ENCODE assay signal across 8 mouse cellular contexts in the genomic region with DNA sequence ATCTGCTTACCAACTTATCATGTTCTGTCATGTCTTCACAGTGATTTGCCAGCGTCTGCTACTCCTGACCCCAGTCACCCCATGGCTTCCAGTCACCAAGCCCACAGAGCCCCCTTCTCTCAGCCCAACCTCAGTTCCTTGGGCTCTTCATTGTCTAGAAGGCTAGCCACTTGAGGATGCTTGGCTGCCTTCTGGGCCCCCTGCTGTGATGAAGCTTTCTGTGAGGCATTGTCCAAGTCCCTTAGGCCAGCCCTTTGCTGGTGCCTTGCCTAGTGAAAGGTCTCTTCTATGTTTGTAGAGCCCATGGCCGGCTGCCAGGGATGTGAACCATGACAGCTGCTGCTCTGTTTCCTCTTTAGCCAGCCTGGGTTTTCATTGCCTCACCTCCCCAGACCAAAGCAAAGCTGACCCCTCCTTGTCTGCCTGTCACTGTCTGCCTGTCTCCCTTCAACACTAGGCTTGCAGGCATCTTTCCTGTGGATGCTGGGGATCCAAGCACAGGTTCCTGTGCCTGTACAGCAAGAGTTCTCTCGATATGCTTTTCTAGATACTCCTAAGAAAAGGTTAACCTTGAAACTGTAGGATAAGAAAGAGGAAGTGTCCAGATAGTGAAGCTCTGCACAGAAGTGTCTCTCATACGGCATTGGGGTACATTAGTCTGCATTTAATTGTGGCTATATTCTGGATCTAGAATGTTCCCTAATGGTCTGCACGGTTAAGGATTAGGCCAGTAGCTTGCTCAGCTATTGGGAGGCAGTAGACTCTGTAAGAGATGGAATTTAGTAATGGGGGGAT.
DNase-seq lines count a peak whose midpoint lies in the region; ATAC-seq and TF ChIP-seq lines count a peak whose summit lies in the region.

No protein-coding gene starts in this region.

- no peak overlapping the region for H3K4me2 ChIP-seq in heart, embryonic 11.5 days
- H3K4me2 ChIP-seq in intestine, embryonic 16.5 days (ENCODE audit: low read depth, low read length): no peak overlapping the region
- no peak overlapping the region for H3K4me2 ChIP-seq in lung, embryonic 14.5 days

- no peak for ATAC-seq in heart, embryonic 11.5 days (replicated peaks; ENCODE audit: insufficient number of reproducible peaks, low FRiP score, low TSS enrichment)
- peak; percentile 58; the same call in 1 of the 2 replicates for ATAC-seq in intestine, embryonic 16.5 days
- peak; percentile 95 for ATAC-seq in lung, embryonic 14.5 days (ENCODE audit: insufficient read depth)

- WGBS in heart, embryonic 11.5 days (ENCODE audit: insufficient replicate concordance): 51% methylated on average over 5 of the region's 5 CpGs
- WGBS in intestine, embryonic 16.5 days: 47% methylated on average over 5 of the region's 5 CpGs
- WGBS in lung, embryonic 14.5 days: 42% methylated on average over 5 of the region's 5 CpGs

- peaks cover 6% of the 10 kb centered on the region for H3K4me1 ChIP-seq in heart, embryonic 11.5 days (ENCODE audit: control insufficient read depth, insufficient read depth, low read length)
- H3K4me1 ChIP-seq in intestine, embryonic 16.5 days (ENCODE audit: control insufficient read depth, insufficient read depth, low read length): no peaks in the 10 kb centered on the region
- H3K4me1 ChIP-seq in lung, embryonic 14.5 days (ENCODE audit: insufficient read depth): peaks cover 9% of the 10 kb centered on the region; the same call in 1 of the 2 replicates

- no peaks in the 10 kb centered on the region for H3K9me3 ChIP-seq in heart, embryonic 11.5 days (replicated peaks; ENCODE audit: control insufficient read depth, low read length)
- H3K9me3 ChIP-seq in intestine, embryonic 16.5 days (ENCODE audit: control insufficient read depth, low read length): no peaks in the 10 kb centered on the region
- no peaks in the 10 kb centered on the region for H3K9me3 ChIP-seq in lung, embryonic 14.5 days (ENCODE audit: low read depth, low read length)

- no peak overlapping the region for H3K27ac ChIP-seq in heart, embryonic 11.5 days (ENCODE audit: low read depth, low read length)
- peak overlapping the region; percentile 21; the same call in 1 of the 2 replicates for H3K27ac ChIP-seq in intestine, embryonic 16.5 days (ENCODE audit: low read length)
- peak overlapping the region; percentile 24; the same call in 1 of the 2 replicates for H3K27ac ChIP-seq in lung, embryonic 14.5 days (ENCODE audit: low read depth)

- TF ChIP-seq POLR2A in brain, embryonic 14.5 days (IDR thresholded peaks at IDR 0.05; ENCODE audit: borderline replicate concordance, extremely low read depth, insufficient read depth, insufficient read length, poor library complexity, severe bottlenecking): no peak

- no peak for TF ChIP-seq CTCF in brain, embryonic 14.5 days (IDR thresholded peaks at IDR 0.05; ENCODE audit: borderline replicate concordance, extremely low read depth, insufficient read depth, insufficient read length)
- no peak for TF ChIP-seq CTCF in lung, embryonic 14.5 days (IDR thresholded peaks at IDR 0.05; ENCODE audit: low read depth)

- no peak overlapping the region for H3K9ac ChIP-seq in heart, embryonic 11.5 days (ENCODE audit: low read depth, low read length)
- no peak overlapping the region for H3K9ac ChIP-seq in intestine, embryonic 16.5 days (ENCODE audit: low read depth, low read length)
- H3K9ac ChIP-seq in lung, embryonic 14.5 days: no peak overlapping the region

- DNase-seq in heart, adult 11 months: peak; percentile 96
- peak; percentile 73 for DNase-seq in brain, embryonic 14.5 days (ENCODE audit: low read depth)
- peak; percentile 53 for DNase-seq in gastrocnemius, postnatal 25 days
- DNase-seq in lung, embryonic 14.5 days: peak; percentile 95
- DNase-seq in right cerebral cortex, postnatal 25 days: peak; percentile 17
- no peak for DNase-seq in embryo, embryonic 11 days

- no peaks in the 10 kb centered on the region for H3K36me3 ChIP-seq in heart, embryonic 11.5 days (ENCODE audit: control insufficient read depth, insufficient read depth, low read length)
- H3K36me3 ChIP-seq in intestine, embryonic 16.5 days (ENCODE audit: control insufficient read depth, insufficient read depth, low read length): no peaks in the 10 kb centered on the region
- H3K36me3 ChIP-seq in lung, embryonic 14.5 days (ENCODE audit: insufficient read depth): no peaks in the 10 kb centered on the region

- H3K27me3 ChIP-seq in heart, embryonic 11.5 days (ENCODE audit: control insufficient read depth, insufficient read depth, low read length): no peaks in the 10 kb centered on the region
- no peaks in the 10 kb centered on the region for H3K27me3 ChIP-seq in intestine, embryonic 16.5 days (replicated peaks; ENCODE audit: control insufficient read depth, insufficient read depth, low read length)
- no peaks in the 10 kb centered on the region for H3K27me3 ChIP-seq in lung, embryonic 14.5 days (ENCODE audit: insufficient read depth, low read length)

- H3K4me3 ChIP-seq in heart, embryonic 11.5 days (ENCODE audit: low read depth, low read length): no peak overlapping the region
- H3K4me3 ChIP-seq in intestine, embryonic 16.5 days (ENCODE audit: low read length): no peak overlapping the region
- H3K4me3 ChIP-seq in lung, embryonic 14.5 days (ENCODE audit: low read depth, low read length): no peak overlapping the region
